Mouse (Mus musculus) testis, adult 2 months (tissue): ENCODE measurements around the gene Wnt6.

ENCODE experiments used
- CTCF ChIP-seq: fragments of 200-500 bp; IDR thresholded peaks from 2 replicates; pipeline ENCODE4 v1.5.1; 2012; ENCODE audit warnings: low read depth, mild to moderate bottlenecking, inconsistent platforms, low read length, moderate library complexity; ENCODE audit not compliant: control insufficient read depth, insufficient read depth, insufficient replicate concordance
- POLR2A ChIP-seq: fragments of 200-500 bp; IDR thresholded peaks from 2 replicates; pipeline ENCODE4 v1.6.1; 2012; ENCODE audit warnings: low read depth, mild to moderate bottlenecking, inconsistent platforms, low read length, moderate library complexity; ENCODE audit not compliant: control insufficient read depth

GRCm38 (mm10) chr1:74771467-74771844, 236 bp upstream of the Wnt6 start:
- TF ChIP-seq CTCF, result no peak
- TF ChIP-seq POLR2A, result no peak
